Mouse (Mus musculus): ENCODE data around the gene Gm17584. TPM values are rescaled to one million over a fixed set of nuclear protein-coding genes. Genes with fewer than 3 reads are reported as not detected.
"Not testable (repeated sequence)": the region's sequence is repeated elsewhere in the genome, so short reads cannot be mapped to it uniquely, and the experiment has no call there.

The Gm17584 gene
- polyA plus RNA-seq (2017; shearing (Covaris generic)): not detected

DNA sequence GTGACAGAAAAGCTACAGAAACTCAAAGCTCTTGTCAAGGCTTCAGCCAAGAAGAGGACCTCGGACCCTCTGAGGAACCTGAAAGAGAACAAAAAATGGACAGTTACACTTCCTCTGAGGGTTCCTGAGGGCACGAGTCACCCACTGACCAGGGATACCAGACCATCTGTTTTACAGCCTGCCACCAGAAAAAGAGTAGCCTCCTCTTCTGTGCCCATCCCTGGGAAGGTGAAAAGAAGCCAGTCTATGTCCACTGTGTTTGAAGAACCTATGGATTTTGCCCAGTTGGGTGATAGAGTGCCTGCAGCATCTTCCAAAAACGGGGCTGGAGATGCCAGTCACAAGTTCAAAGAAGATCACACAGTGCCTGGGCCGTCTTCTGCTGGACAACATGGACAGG lies at the start of gene Gm17584:
Gm17584 (plus strand) TSS at position 301 of the 400 bp plus-strand sequence.
- ATAC-seq: not testable (repeated sequence)

Other genes with a start within 250 kb of the Gm17584 start
- gene Gm17469, start 129.3 kb downstream of the Gm17584 start, polyA plus RNA-seq (2017; shearing (Covaris generic)): not detected